Mouse (Mus musculus) lung, adult 2 months (tissue): ENCODE measurements around the gene Fbxw8.

ENCODE experiments used
- CTCF ChIP-seq: fragments of 200-500 bp; IDR thresholded peaks from 2 replicates; pipeline ENCODE4 v1.5.1; 2011; ENCODE audit warnings: mild to moderate bottlenecking, low read length, control low read depth; ENCODE audit not compliant: insufficient read depth
- POLR2A ChIP-seq: fragments of 200-500 bp; IDR thresholded peaks from 2 replicates; pipeline ENCODE4 v1.6.1; 2011; ENCODE audit warnings: low read depth, mild to moderate bottlenecking, control low read depth, low read length, borderline replicate concordance; ENCODE audit errors: extremely low read depth

DNA sequence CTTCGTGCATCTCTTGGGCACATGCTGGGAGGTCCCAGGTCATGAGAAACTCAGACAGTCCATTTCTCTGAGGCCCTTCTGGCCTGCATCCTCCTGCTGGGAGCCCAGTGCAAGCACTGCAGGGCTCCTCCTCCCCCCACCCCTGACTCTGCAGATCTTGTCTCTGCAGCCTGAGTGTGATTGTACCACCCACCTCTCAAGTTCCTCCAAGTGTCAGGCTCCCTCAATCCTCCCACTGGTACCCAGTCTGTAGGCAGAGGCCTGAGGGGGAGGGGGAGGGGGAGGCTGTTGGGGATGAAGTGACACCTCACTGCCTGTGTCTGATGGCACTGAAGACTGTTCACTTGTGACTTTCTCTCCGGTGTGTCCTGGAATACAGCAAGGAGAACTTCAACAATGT, 102.1 kb downstream of the Fbxw8 start:
- TF ChIP-seq CTCF (no peak), POLR2A (no peak)
